Mouse (Mus musculus): ENCODE data around the gene Rabgef1.

The Rabgef1 gene

DNA sequence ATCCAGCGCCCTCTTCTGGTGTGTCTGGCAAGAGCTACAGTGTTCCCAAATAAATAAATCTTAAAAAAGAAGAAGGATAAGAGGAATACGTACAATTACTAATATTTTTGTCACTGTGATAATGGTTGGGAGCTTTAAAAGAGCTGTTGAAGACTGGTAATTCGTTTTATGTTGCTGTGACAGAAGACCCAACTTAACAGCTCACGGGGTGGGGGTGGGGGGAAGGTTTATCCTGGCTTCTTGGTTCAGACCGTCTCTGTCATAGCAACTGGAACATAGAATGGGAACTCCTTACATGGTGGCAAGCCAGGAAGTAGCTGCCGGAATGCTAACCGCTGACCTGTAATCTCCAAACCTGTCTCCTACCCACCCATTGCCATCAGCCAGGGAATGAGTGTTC, 45.2 kb downstream of the Rabgef1 start, which contains the start of gene Tmem248:
Gene Tmem248, plus strand, starts transcription at position 301 of the 400 bp plus-strand sequence.
- DNase-seq (ENCODE audit: low spot score in 2 of 2) = no peak

DNA sequence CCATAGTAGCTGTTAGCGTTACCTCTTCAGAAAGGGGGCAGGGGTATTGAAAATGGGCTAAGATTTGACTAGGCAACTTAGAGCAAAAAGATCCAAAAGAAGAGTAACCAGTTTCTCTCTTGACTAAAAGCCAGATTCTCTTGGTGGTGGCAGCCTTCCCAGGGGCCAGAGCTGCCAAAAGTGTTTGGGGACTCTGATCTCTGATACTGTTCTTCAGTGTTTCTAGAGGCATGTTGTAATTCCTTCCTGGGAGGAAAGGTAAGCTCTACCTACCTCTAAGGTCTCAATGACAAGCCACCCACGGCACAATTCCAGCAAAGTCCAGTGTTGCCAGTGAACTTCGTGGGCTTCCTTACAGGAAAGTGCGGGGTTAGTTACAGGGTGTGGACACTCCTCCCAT, 45.8 kb downstream of the Rabgef1 start:
- DNase-seq (ENCODE audit: low spot score in 2 of 2) = no peak

DNA sequence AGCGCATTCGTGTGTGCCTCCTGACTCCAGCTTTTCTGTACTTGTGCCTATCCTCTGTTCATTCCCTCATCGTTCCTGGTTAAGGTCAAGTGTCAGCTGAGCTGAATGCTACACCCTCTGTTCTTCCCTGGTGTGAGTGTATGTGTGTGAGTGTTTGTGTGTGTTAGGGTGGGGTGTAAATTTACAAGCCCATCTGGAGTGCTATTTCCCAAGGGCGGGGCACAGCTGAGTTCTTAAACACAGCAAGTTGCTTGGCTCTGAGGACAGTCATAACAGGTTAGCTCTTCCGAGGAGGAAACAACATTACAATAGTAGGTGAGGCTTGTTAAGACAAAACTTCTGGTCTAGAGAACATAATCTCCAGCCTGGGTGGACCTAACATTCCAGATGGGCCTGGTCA, 46.7 kb downstream of the Rabgef1 start:
- no peak for DNase-seq (ENCODE audit: low spot score in 2 of 2)

GRCm38 (mm10) chr5:130221316-130221715, 49.7 kb downstream of the Rabgef1 start:
- DNase-seq (ENCODE audit: low spot score in 2 of 2) = no peak

- no peak for DNase-seq (ENCODE audit: low spot score in 2 of 2)
These were observed 50.2 kb downstream of the Rabgef1 start for GRCm38 (mm10) chr5:130221760-130222145.

GRCm38 (mm10) chr5:130222146-130223004, 50.8 kb downstream of the Rabgef1 start:
- peak; percentile 94 to 96 for DNase-seq (ENCODE audit: low spot score in 2 of 2)

DNA sequence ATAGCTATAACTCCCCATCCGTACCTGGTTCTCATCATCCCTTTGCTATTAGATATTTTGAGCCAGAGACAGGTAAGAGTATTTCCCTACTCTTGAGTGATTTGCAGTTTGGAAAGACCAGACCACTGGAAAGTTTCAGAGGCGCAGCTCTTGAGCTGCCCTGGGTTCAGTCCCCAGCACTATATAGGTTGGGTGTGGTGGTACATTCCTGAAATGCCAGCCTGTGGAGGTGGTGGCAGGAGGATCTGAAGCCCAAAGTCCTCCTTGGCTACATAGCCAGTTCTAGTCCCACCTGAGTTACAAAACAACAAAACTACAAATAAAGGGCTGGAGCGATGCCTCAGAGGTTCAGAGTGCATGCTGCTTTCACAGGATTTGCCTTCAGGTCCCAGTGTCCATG, 55.2 kb downstream of the Rabgef1 start:
- no peak for DNase-seq (ENCODE audit: low spot score in 2 of 2)

DNA sequence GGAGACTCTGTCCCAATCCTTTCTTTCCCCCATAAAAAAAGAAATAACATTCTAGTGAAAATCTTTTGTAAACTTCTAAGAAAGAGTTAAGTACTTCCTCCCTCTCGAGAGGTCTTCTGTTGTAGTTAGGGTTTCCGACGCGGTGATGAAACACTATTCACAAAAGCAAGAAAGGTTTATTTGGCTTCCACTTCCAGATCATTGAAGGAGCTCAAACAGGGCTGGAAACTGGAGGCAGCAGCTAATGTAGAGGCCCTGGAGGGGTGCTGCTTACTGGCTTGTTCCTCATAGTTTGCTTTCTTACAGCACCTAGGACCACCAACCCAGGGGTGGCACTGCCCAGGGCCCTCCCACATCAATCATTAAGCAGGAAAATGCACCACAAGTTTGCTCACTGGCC, 56.5 kb downstream of the Rabgef1 start:
- DNase-seq (ENCODE audit: low spot score in 2 of 2) = no peak

GRCm38 (mm10) chr5:130236302-130236701, 64.7 kb downstream of the Rabgef1 start:
- DNase-seq (ENCODE audit: low spot score in 2 of 2) = no peak

DNA sequence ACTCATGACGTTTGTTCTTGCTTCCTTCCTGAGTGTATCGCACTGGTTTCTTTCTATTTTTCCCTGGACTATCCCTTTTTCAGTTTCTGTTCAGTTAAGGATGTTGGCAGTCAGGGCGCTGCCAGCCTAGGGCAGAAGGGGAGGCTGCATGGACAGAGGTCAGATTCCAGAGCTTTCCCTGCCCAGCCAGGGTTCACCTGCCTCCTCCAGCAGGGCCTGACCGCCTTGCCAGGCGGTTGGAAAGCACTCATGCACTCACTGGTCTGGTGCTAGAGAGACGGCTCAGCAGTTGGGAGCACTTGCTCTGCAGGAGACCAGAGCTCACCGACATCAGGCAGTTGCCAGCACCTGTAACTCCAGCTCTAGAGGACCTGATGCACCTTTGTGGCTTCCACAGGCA, 67.6 kb downstream of the Rabgef1 start:
- DNase-seq (ENCODE audit: low spot score in 2 of 2) = no peak

GRCm38 (mm10) chr5:130239856-130240255, 68.3 kb downstream of the Rabgef1 start:
- no peak for DNase-seq (ENCODE audit: low spot score in 2 of 2)

- DNase-seq (ENCODE audit: low spot score in 2 of 2) = no peak
These were observed 69.8 kb downstream of the Rabgef1 start for GRCm38 (mm10) chr5:130241426-130241825.

- no peak for DNase-seq (ENCODE audit: low spot score in 2 of 2)
These were observed 76.2 kb downstream of the Rabgef1 start for GRCm38 (mm10) chr5:130247823-130248222.

- no peak for DNase-seq (ENCODE audit: low spot score in 2 of 2)
These were observed 82.8 kb downstream of the Rabgef1 start for GRCm38 (mm10) chr5:130254164-130255016.

DNA sequence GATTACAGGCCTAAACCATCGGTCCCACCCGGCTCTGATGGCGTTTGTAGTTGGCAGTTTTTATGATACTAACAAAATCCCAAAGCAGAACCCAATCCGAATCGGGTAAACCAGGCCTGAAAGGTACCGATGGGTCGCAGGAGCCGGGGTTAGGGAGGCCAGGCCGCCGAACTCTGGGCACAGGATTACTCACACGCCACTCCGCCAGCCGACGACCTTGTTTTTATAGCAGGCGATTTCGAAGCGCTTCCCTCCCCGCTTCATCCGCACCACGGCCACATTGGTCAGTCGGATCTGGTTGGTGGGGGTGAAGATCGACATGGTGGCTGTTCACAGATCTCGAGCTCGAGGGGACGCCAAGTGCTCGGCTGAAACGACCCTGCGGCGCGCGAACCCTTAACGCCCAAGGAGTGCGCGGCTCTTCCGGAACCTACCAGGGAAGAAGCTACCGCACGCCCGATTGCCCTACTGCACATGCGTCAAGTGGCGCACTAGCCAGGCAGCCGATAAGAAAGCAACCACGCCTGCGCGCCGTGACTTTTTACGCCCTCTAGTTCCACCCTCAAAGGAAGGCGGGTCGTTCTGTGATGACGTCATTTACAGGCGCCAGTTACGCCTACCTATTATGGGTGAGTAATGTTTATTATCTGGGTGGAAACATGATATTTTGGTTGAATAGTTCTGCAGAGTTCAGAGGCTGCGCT, 83.6 kb downstream of the Rabgef1 start, which contains the start of the genes Sbds and Tyw1:
Gene Sbds, minus strand, starts transcription at position 514 of the 704 bp plus-strand sequence.
Gene Tyw1, plus strand, starts transcription at position 603 of the 704 bp plus-strand sequence.
- DNase-seq (ENCODE audit: low spot score in 2 of 2) = peak; percentile 96

DNA sequence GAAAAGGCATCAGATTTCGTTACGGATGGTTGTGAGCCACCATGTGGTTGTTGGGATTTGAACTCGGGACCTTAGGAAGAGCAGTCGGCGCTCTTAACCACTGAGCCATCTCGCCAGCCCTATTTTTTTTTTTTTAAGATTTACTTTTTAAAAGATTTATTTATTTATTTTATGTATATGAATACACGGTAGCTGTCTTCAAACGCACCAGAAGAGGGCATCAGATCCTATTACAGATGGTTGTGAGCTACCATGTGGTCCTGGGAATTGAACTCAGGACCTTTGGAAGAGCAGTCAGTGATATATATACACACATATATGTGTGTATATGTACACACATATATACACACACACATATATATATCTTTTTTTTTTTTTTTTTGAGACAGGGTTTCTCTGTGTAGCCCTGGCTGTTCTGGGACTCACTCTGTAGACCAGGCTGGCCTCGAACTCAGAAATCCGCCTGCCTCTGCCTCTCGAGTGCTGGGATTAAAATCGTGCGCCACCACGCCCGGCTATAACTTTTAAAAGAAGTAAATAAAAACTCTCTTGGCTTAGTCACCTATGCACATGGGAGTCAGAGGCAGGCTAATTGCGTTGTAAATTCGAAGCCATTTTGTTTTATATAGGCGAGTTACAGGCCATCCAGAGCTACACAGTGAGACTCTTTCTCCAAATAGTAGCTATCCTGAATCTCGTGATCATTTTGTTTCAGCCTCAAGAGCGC, 84.4 kb downstream of the Rabgef1 start:
- peak in 1 of 2 experiments; percentile 9 for DNase-seq (ENCODE audit: low spot score in 2 of 2)

DNA sequence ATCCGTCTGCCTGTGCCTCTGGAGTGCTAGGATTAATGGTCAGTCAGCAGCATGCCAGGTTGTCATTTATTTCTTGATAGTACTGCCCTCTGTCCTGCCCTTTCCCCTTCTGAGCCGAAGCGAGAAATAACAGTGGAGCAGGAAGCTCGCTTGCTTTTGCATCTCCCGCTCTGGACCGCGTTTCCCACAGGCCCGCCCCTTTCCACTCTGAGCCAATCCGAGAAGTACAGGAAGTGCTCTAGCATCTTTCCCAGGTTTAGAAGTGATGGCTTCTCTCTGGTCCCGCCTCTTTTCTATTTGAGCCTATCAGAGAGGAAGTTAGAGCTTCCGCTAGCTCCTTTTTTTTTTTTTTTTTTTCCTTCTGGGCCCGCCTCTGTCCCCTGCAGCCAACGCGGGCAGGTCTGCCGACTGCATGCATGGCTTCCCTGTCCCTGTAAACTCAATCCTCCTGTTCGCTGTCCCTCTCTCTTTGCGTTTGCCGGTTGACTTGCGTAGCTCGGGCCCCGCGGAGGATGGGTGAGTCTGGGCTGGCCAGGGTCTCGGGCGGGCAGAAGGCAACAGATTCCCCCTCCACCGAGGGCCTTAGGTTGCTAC, 85.2 kb downstream of the Rabgef1 start:
- peak; percentile 91 to 93 for DNase-seq (ENCODE audit: low spot score in 2 of 2)

GRCm38 (mm10) chr5:130257303-130257702, 85.7 kb downstream of the Rabgef1 start:
- peak in 1 of 2 experiments; percentile 15 for DNase-seq (ENCODE audit: low spot score in 2 of 2)

DNA sequence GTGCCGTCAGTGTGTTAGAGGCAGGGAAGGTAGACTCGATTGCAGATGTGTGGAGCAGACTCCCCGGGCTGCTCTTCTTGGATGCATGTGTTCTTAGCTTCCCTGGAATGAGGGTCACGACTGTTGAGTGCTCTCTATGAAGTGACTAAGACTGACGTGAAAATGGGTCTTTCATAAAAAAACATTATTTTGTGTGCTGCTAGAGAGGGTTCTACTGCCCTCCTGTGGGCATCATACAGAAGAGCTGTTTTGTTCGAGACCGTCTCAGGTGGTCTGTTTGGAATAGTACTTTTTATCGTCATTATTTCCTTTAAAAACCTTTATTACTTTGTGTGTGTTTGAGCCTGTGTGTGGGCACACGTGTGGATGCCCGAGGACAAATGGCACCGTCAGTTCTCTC, 91.9 kb downstream of the Rabgef1 start:
- no peak for DNase-seq (ENCODE audit: low spot score in 2 of 2)

All from thymus, postnatal 10 days (tissue).